Mouse (Mus musculus) intestine, embryonic 15.5 days (tissue): ENCODE data around the gene Rps16. TPM values are rescaled to one million over a fixed set of nuclear protein-coding genes. Genes with fewer than 3 reads are reported as not detected.

Source experiments
- ATAC-seq: fragments of 200-750 bp; cut with Nextera tagmentation; 2 replicates; pipeline ENCODE4 v1.8.0; 2017; ENCODE audit warnings: moderate TSS enrichment, moderate library complexity
- H3K27ac ChIP-seq: fragments of 300-500 bp; sonication (generic); 2 replicates; pipeline ENCODE4 v1.5.1; 2015; ENCODE audit warnings: mild to moderate bottlenecking, inconsistent platforms
- H3K27me3 ChIP-seq: fragments of 300-500 bp; sonication (generic); replicated peaks from 2 replicates; pipeline ENCODE4 v1.6.1; 2015; ENCODE audit warnings: inconsistent platforms
- H3K36me3 ChIP-seq: fragments of 300-500 bp; sonication (generic); 2 replicates; pipeline ENCODE4 v1.6.1; 2015; ENCODE audit warnings: inconsistent platforms
- H3K4me1 ChIP-seq: fragments of 300-500 bp; sonication (generic); replicated peaks from 2 replicates; pipeline ENCODE4 v1.6.1; 2015; ENCODE audit warnings: inconsistent platforms
- H3K4me2 ChIP-seq: fragments of 300-500 bp; sonication (generic); replicated peaks from 2 replicates; pipeline ENCODE4 v1.6.1; 2015; ENCODE audit warnings: mild to moderate bottlenecking, inconsistent platforms
- H3K4me3 ChIP-seq: fragments of 300-500 bp; sonication (generic); replicated peaks from 2 replicates; pipeline ENCODE4 v1.5.1; 2015; ENCODE audit warnings: inconsistent platforms
- H3K9ac ChIP-seq: fragments of 300-500 bp; sonication (generic); 2 replicates; pipeline ENCODE4 v1.6.1; 2015; ENCODE audit warnings: inconsistent platforms
- H3K9me3 ChIP-seq: fragments of 300-500 bp; sonication (generic); 2 replicates; pipeline ENCODE4 v1.6.1; 2016; ENCODE audit warnings: inconsistent platforms
- WGBS: fragments of 180-500 bp; shearing (Covaris S2); methylation state at CpG from one replicate; pipeline ENCODE4 v1.1.7; 2015; 5-methylcytosine and 5-hydroxymethylcytosine counted together
- polyA plus RNA-seq: library from polyadenylated mRNA; unstranded; fragments of >200 nt; fragmentation: Nextera tagmentation; extraction: Ambion mirVana; gene quantifications from 2 replicates; pipeline ENCODE4 v1.2.1, GENCODE M21; 2015

Gene Rps16
- polyA plus RNA-seq = 1,085 and 1,147 TPM in 2 replicates

GRCm38 (mm10) chr7:28350155-28350883, at the start of gene Rps16:
Rps16 (plus strand) TSS chr7:28350652.
- WGBS = under 1% methylated on average over 50 of the region's 50 CpGs
- H3K9ac ChIP-seq = peak within 1 kb of the TSS; percentile 97
- H3K9me3 ChIP-seq = no peaks in the 10 kb centered on the region

GRCm38 (mm10) chr7:28301616-28302433, 48.6 kb upstream of the Rps16 start, which contains the start of gene Dll3:
Dll3 (minus strand) TSS chr7:28302238.
- peak within 1 kb of the TSS; percentile 25 for H3K4me3 ChIP-seq
- H3K4me1 ChIP-seq = peaks cover 13% of the 10 kb centered on the region
- no peak within 1 kb of the TSS for H3K27ac ChIP-seq
- peak within 1 kb of the TSS; percentile 26; the same call in 1 of the 2 replicates for H3K9ac ChIP-seq
- WGBS = 1% methylated on average over 30 of the region's 30 CpGs
- peaks cover 40% of the 10 kb centered on the region for H3K27me3 ChIP-seq
- no peaks in the 10 kb centered on the region for H3K9me3 ChIP-seq
- peak within 1 kb of the TSS; percentile 59 for H3K4me2 ChIP-seq
- H3K36me3 ChIP-seq = peaks cover 17% of the 10 kb centered on the region
- ATAC-seq = peak; percentile 65

More at GRCm38 (mm10) chr7:28350155-28350883, at the start of gene Rps16:
- H3K27ac ChIP-seq = peak within 1 kb of the TSS; percentile 95
- peaks cover 10% of the 10 kb centered on the region for H3K4me1 ChIP-seq
- H3K27me3 ChIP-seq = no peaks in the 10 kb centered on the region
- ATAC-seq = peak; percentile 95
- H3K4me3 ChIP-seq = peak within 1 kb of the TSS; percentile 83
- H3K4me2 ChIP-seq = peak within 1 kb of the TSS; percentile 77
- peaks cover 21% of the 10 kb centered on the region for H3K36me3 ChIP-seq

GRCm38 (mm10) chr7:28305641-28306040, 44.8 kb upstream of the Rps16 start:
- H3K9me3 ChIP-seq = no peaks in the 10 kb centered on the region
- H3K27me3 ChIP-seq = peaks cover 17% of the 10 kb centered on the region
- H3K27ac ChIP-seq = no peak overlapping the region
- 92% methylated on average over 10 of the region's 10 CpGs for WGBS
- H3K4me1 ChIP-seq = peaks cover 11% of the 10 kb centered on the region
- no peak overlapping the region for H3K9ac ChIP-seq
- no peak for ATAC-seq
- no peak overlapping the region for H3K4me2 ChIP-seq
- H3K36me3 ChIP-seq = peaks cover 41% of the 10 kb centered on the region
- no peak overlapping the region for H3K4me3 ChIP-seq

GRCm38 (mm10) chr7:28306216-28306615, 44.2 kb upstream of the Rps16 start:
- H3K4me1 ChIP-seq = peaks cover 13% of the 10 kb centered on the region

GRCm38 (mm10) chr7:28309737-28310136, 40.7 kb upstream of the Rps16 start:
- H3K4me1 ChIP-seq = peaks cover 7% of the 10 kb centered on the region
- no peak overlapping the region for H3K4me3 ChIP-seq
- no peak overlapping the region for H3K27ac ChIP-seq
- H3K27me3 ChIP-seq = no peaks in the 10 kb centered on the region
- ATAC-seq = no peak
- H3K4me2 ChIP-seq = no peak overlapping the region
- WGBS = 48% methylated on average over 9 of the region's 9 CpGs
- no peak overlapping the region for H3K9ac ChIP-seq
- no peaks in the 10 kb centered on the region for H3K9me3 ChIP-seq
- peaks cover 46% of the 10 kb centered on the region for H3K36me3 ChIP-seq

More at GRCm38 (mm10) chr7:28306216-28306615, 44.2 kb upstream of the Rps16 start:
- Histone ChIP-seq H3K9ac (no peak overlapping the region), H3K27ac (no peak overlapping the region), H3K4me3 (no peak overlapping the region), H3K4me2 (no peak overlapping the region), H3K36me3 (peaks cover 41% of the 10 kb centered on the region), H3K9me3 (no peaks in the 10 kb centered on the region), H3K27me3 (peaks cover 12% of the 10 kb centered on the region)
- WGBS = 96% methylated on average over 8 of the region's 8 CpGs
- ATAC-seq = no peak

GRCm38 (mm10) chr7:28311151-28311925, 39.1 kb upstream of the Rps16 start:
- peak overlapping the region; percentile 83 for H3K9ac ChIP-seq
- H3K4me1 ChIP-seq = peaks cover 7% of the 10 kb centered on the region
- peak overlapping the region; percentile 73 for H3K4me3 ChIP-seq
- peaks cover 49% of the 10 kb centered on the region for H3K36me3 ChIP-seq
- H3K9me3 ChIP-seq = no peaks in the 10 kb centered on the region
- ATAC-seq = peak; percentile 73
- peak overlapping the region; percentile 10 for H3K27ac ChIP-seq
- 5% methylated on average over 35 of the region's 35 CpGs for WGBS
- peak overlapping the region; percentile 81 for H3K4me2 ChIP-seq
- no peaks in the 10 kb centered on the region for H3K27me3 ChIP-seq

GRCm38 (mm10) chr7:28311926-28312543, 38.4 kb upstream of the Rps16 start, which contains the start of gene Timm50:
Timm50 (minus strand) TSS chr7:28312072.
- under 1% methylated on average over 45 of the region's 45 CpGs for WGBS
- Histone ChIP-seq H3K4me1 (peaks cover 7% of the 10 kb centered on the region), H3K9me3 (no peaks in the 10 kb centered on the region), H3K36me3 (peaks cover 49% of the 10 kb centered on the region), H3K4me3 (peak within 1 kb of the TSS; percentile 73), H3K9ac (peak within 1 kb of the TSS; percentile 83), H3K4me2 (peak within 1 kb of the TSS; percentile 81), H3K27ac (peak within 1 kb of the TSS; percentile 10), H3K27me3 (no peaks in the 10 kb centered on the region)
- ATAC-seq = peak; percentile 97

GRCm38 (mm10) chr7:28318036-28318435, 32.4 kb upstream of the Rps16 start:
- no peaks in the 10 kb centered on the region for H3K27me3 ChIP-seq
- no peak overlapping the region for H3K9ac ChIP-seq
- WGBS = 86% methylated on average over 3 of the region's 3 CpGs
- H3K9me3 ChIP-seq = no peaks in the 10 kb centered on the region
- H3K4me2 ChIP-seq = no peak overlapping the region
- ATAC-seq = no peak
- H3K4me1 ChIP-seq = no peaks in the 10 kb centered on the region
- no peak overlapping the region for H3K4me3 ChIP-seq
- H3K27ac ChIP-seq = no peak overlapping the region
- peaks cover 79% of the 10 kb centered on the region for H3K36me3 ChIP-seq

GRCm38 (mm10) chr7:28318714-28319113, 31.7 kb upstream of the Rps16 start:
- no peak for ATAC-seq
- H3K36me3 ChIP-seq = peaks cover 85% of the 10 kb centered on the region
- H3K4me3 ChIP-seq = no peak overlapping the region
- no peaks in the 10 kb centered on the region for H3K4me1 ChIP-seq
- H3K27me3 ChIP-seq = no peaks in the 10 kb centered on the region
- H3K9me3 ChIP-seq = no peaks in the 10 kb centered on the region
- H3K27ac ChIP-seq = no peak overlapping the region
- H3K4me2 ChIP-seq = no peak overlapping the region
- H3K9ac ChIP-seq = no peak overlapping the region
- 95% methylated on average over 17 of the region's 17 CpGs for WGBS

- 92% methylated on average over 15 of the region's 15 CpGs for WGBS
- no peaks in the 10 kb centered on the region for H3K27me3 ChIP-seq
- H3K4me2 ChIP-seq = no peak overlapping the region
- H3K9ac ChIP-seq = no peak overlapping the region
- no peak overlapping the region for H3K27ac ChIP-seq
- no peak overlapping the region for H3K4me3 ChIP-seq
- no peaks in the 10 kb centered on the region for H3K4me1 ChIP-seq
- H3K36me3 ChIP-seq = peaks cover 81% of the 10 kb centered on the region
- H3K9me3 ChIP-seq = no peaks in the 10 kb centered on the region
- no peak for ATAC-seq
These were observed 28.3 kb upstream of the Rps16 start for GRCm38 (mm10) chr7:28321974-28322720.

GRCm38 (mm10) chr7:28325293-28325692, 25.2 kb upstream of the Rps16 start:
- H3K27me3 ChIP-seq = no peaks in the 10 kb centered on the region
- H3K4me2 ChIP-seq = no peak overlapping the region
- 96% methylated on average over 8 of the region's 8 CpGs for WGBS
- no peaks in the 10 kb centered on the region for H3K4me1 ChIP-seq
- no peak overlapping the region for H3K4me3 ChIP-seq
- no peak overlapping the region for H3K27ac ChIP-seq
- no peak overlapping the region for H3K9ac ChIP-seq
- H3K9me3 ChIP-seq = no peaks in the 10 kb centered on the region
- no peak for ATAC-seq
- peaks cover 74% of the 10 kb centered on the region for H3K36me3 ChIP-seq
